Mouse (Mus musculus) embryonic facial prominence, embryonic 11.5 days (tissue): ENCODE measurements around the gene Rcn2. TPM values are rescaled to one million over a fixed set of nuclear protein-coding genes. Genes with fewer than 3 reads are reported as not detected.
"Not testable (repeated sequence)": the region's sequence is repeated elsewhere in the genome, so short reads cannot be mapped to it uniquely, and the experiment has no call there.

Experiments used
- ATAC-seq: fragments of 200-750 bp; cut with Nextera tagmentation; replicated peaks from 2 replicates; pipeline ENCODE4 v1.8.0; 2017; ENCODE audit warnings: low read depth; ENCODE audit not compliant: insufficient number of reproducible peaks, low FRiP score, low TSS enrichment
- DNase-seq: peaks from one replicate; pipeline ENCODE4 v3.0.0-alpha.2; 2015; ENCODE audit warnings: low spot score
- H3K27ac ChIP-seq: fragments of 300-500 bp; sonication (generic); replicated peaks from 2 replicates; pipeline ENCODE4 v1.5.1; 2014; ENCODE audit warnings: mild to moderate bottlenecking, low read depth, low read length, control low read depth
- H3K27me3 ChIP-seq: fragments of 300-500 bp; sonication (generic); 2 replicates; pipeline ENCODE4 v1.6.1; 2014; ENCODE audit warnings: mild to moderate bottlenecking, low read length, moderate library complexity, mixed read lengths; ENCODE audit not compliant: control insufficient read depth, insufficient read depth
- H3K36me3 ChIP-seq: fragments of 300-500 bp; sonication (generic); replicated peaks from 2 replicates; pipeline ENCODE4 v1.6.1; 2014; ENCODE audit warnings: low read depth, mild to moderate bottlenecking, low read length, moderate library complexity, mixed read lengths; ENCODE audit not compliant: control insufficient read depth, insufficient read depth
- H3K4me1 ChIP-seq: fragments of 300-500 bp; sonication (generic); 2 replicates; pipeline ENCODE4 v1.6.1; 2014; ENCODE audit warnings: low read length, mixed read lengths; ENCODE audit not compliant: control insufficient read depth, insufficient read depth
- H3K4me2 ChIP-seq: fragments of 300-500 bp; sonication (generic); 2 replicates; pipeline ENCODE4 v1.6.1; 2014; ENCODE audit warnings: low read depth, mild to moderate bottlenecking, control low read depth, low read length, moderate library complexity
- H3K4me3 ChIP-seq: fragments of 300-500 bp; sonication (generic); 2 replicates; pipeline ENCODE4 v1.5.1; 2014; ENCODE audit warnings: low read depth, low read length, control low read depth
- H3K9ac ChIP-seq: fragments of 300-500 bp; sonication (generic); replicated peaks from 2 replicates; pipeline ENCODE4 v1.6.1; 2014; ENCODE audit warnings: mild to moderate bottlenecking, control low read depth, low read length
- H3K9me3 ChIP-seq: fragments of 300-500 bp; sonication (generic); replicated peaks from 2 replicates; pipeline ENCODE4 v1.6.1; 2016; ENCODE audit warnings: mild to moderate bottlenecking, low read length, inconsistent platforms, mixed read lengths; ENCODE audit not compliant: control insufficient read depth
- WGBS: fragments of 180-500 bp; shearing (Covaris S2); extraction: QIAGEN DNeasy Blood & Tissue Kit; methylation state at CpG from one replicate; pipeline ENCODE4 v1.1.7; 2014; 5-methylcytosine and 5-hydroxymethylcytosine counted together
- polyA plus RNA-seq: library from polyadenylated mRNA; unstranded; fragments of >200 nt; fragmentation: Nextera tagmentation; extraction: Ambion mirVana; gene quantifications from 2 replicates; pipeline ENCODE4 v1.2.1, GENCODE M21; 2014

Gene Rcn2
- polyA plus RNA-seq = 361 and 370 TPM in 2 replicates

GRCm38 (mm10) chr9:56041372-56042180 lies at the start of gene Rcn2:
Rcn2 (plus strand) TSS chr9:56041845.
- peak within 1 kb of the TSS; percentile 65 for H3K4me3 ChIP-seq
- peak within 1 kb of the TSS; percentile 93 for H3K27ac ChIP-seq
- ATAC-seq = peak; percentile 100
- peak within 1 kb of the TSS; percentile 32 for H3K4me2 ChIP-seq
- H3K36me3 ChIP-seq = peaks cover 3% of the 10 kb centered on the region; the same call in 1 of the 2 replicates
- under 1% methylated on average over 48 of the region's 49 CpGs for WGBS
- DNase-seq = peak; percentile 97
- H3K4me1 ChIP-seq = no peaks in the 10 kb centered on the region
- no peaks in the 10 kb centered on the region for H3K27me3 ChIP-seq
- no peaks in the 10 kb centered on the region for H3K9me3 ChIP-seq
- H3K9ac ChIP-seq = peak within 1 kb of the TSS; percentile 92

- not testable (repeated sequence) for DNase-seq, H3K27me3 ChIP-seq, ATAC-seq, H3K4me2 ChIP-seq, H3K4me3 ChIP-seq, H3K4me1 ChIP-seq, H3K9me3 ChIP-seq, H3K36me3 ChIP-seq, H3K9ac ChIP-seq, H3K27ac ChIP-seq
- no CpG with 5 or more reads among the region's 2 CpGs for WGBS
Observed at GRCm38 (mm10) chr9:56004679-56005078, 37.0 kb upstream of the Rcn2 start.

- H3K4me2 ChIP-seq = no peak within 1 kb of the TSS
- 73% methylated on average over 4 of the region's 4 CpGs for WGBS
- ATAC-seq (no peak), DNase-seq (no peak)
- no peaks in the 10 kb centered on the region for H3K4me1 ChIP-seq
- H3K27ac ChIP-seq = no peak within 1 kb of the TSS
- no peak within 1 kb of the TSS for H3K4me3 ChIP-seq
- no peak within 1 kb of the TSS for H3K9ac ChIP-seq
- no peaks in the 10 kb centered on the region for H3K36me3 ChIP-seq
- no peaks in the 10 kb centered on the region for H3K27me3 ChIP-seq
- H3K9me3 ChIP-seq = no peaks in the 10 kb centered on the region
Observed at GRCm38 (mm10) chr9:56010450-56010849, 31.2 kb upstream of the Rcn2 start, which contains the start of gene 4930563M21Rik. 4930563M21Rik (minus strand) TSS chr9:56010550.

GRCm38 (mm10) chr9:56024772-56025171 lies 16.9 kb upstream of the Rcn2 start:
- DNase-seq = no peak
- Histone ChIP-seq H3K27ac (no peak overlapping the region), H3K36me3 (no peaks in the 10 kb centered on the region), H3K9me3 (no peaks in the 10 kb centered on the region), H3K4me1 (no peaks in the 10 kb centered on the region), H3K4me3 (no peak overlapping the region), H3K27me3 (no peaks in the 10 kb centered on the region), H3K9ac (no peak overlapping the region), H3K4me2 (no peak overlapping the region)
- 46% methylated on average over 2 of the region's 2 CpGs for WGBS
- ATAC-seq = no peak

GRCm38 (mm10) chr9:56027292-56027691 lies 14.4 kb upstream of the Rcn2 start:
- no peak overlapping the region for H3K4me2 ChIP-seq
- WGBS = 85% methylated on average over 16 of the region's 16 CpGs
- no peaks in the 10 kb centered on the region for H3K36me3 ChIP-seq
- ATAC-seq = no peak
- H3K4me3 ChIP-seq = no peak overlapping the region
- no peaks in the 10 kb centered on the region for H3K4me1 ChIP-seq
- H3K9me3 ChIP-seq = no peaks in the 10 kb centered on the region
- no peak for DNase-seq
- no peak overlapping the region for H3K9ac ChIP-seq
- H3K27ac ChIP-seq = no peak overlapping the region
- H3K27me3 ChIP-seq = no peaks in the 10 kb centered on the region

GRCm38 (mm10) chr9:56032219-56032618 lies 9.4 kb upstream of the Rcn2 start:
- H3K9me3 ChIP-seq = no peaks in the 10 kb centered on the region
- H3K4me3 ChIP-seq = no peak overlapping the region
- H3K9ac ChIP-seq = no peak overlapping the region
- H3K27me3 ChIP-seq = no peaks in the 10 kb centered on the region
- no peak overlapping the region for H3K4me2 ChIP-seq
- WGBS = 71% methylated on average over 3 of the region's 3 CpGs
- H3K36me3 ChIP-seq = no peaks in the 10 kb centered on the region
- no peak overlapping the region for H3K27ac ChIP-seq
- H3K4me1 ChIP-seq = no peaks in the 10 kb centered on the region
- DNase-seq (no peak), ATAC-seq (no peak)

GRCm38 (mm10) chr9:56042181-56042621 lies 556 bp downstream of the Rcn2 start:
- Histone ChIP-seq H3K27ac (peak overlapping the region; percentile 93), H3K9me3 (no peaks in the 10 kb centered on the region), H3K9ac (peak overlapping the region; percentile 92), H3K27me3 (no peaks in the 10 kb centered on the region), H3K4me2 (peak overlapping the region; percentile 32), H3K4me1 (no peaks in the 10 kb centered on the region), H3K4me3 (peak overlapping the region; percentile 65), H3K36me3 (peaks cover 3% of the 10 kb centered on the region; the same call in 1 of the 2 replicates)
- peak; percentile 69 for DNase-seq
- ATAC-seq = peak; percentile 85
- WGBS = under 1% methylated on average over 16 of the region's 16 CpGs

- H3K9me3 ChIP-seq = no peaks in the 10 kb centered on the region
Observed at GRCm38 (mm10) chr9:56053796-56054195, 12.2 kb downstream of the Rcn2 start.

More at GRCm38 (mm10) chr9:56053796-56054195, 12.2 kb downstream of the Rcn2 start:
- peaks cover 3% of the 10 kb centered on the region; the same call in 1 of the 2 replicates for H3K36me3 ChIP-seq
- WGBS = 80% methylated on average over 3 of the region's 3 CpGs
- no peak overlapping the region for H3K27ac ChIP-seq
- H3K27me3 ChIP-seq = no peaks in the 10 kb centered on the region
- no peak overlapping the region for H3K4me3 ChIP-seq
- no peak for DNase-seq
- no peak overlapping the region for H3K9ac ChIP-seq
- H3K4me2 ChIP-seq = no peak overlapping the region
- ATAC-seq = no peak
- no peaks in the 10 kb centered on the region for H3K4me1 ChIP-seq
